Mouse (Mus musculus): Measurements from ENCODE around the gene Crebl2.

DNA sequence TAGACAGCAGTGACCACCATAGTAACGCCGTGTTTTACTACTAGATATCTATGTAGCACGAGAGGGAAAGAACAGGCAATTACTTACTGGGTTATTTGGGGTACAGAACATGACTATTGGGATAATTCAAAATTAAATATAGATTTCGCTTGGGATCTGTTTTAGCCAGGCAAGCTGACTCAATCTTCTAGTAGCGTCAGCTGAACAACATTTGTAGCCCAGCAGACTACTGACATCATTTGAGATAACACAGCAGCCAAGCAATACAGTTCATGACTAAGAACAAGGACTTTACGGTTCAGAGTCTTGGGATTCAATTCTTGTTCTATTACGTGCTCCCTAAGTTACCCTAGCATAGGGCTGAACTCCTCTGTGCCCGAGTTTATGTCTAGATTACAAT lies 56.5 kb downstream of the Crebl2 start:
- no peak for TF ChIP-seq CTCF (IDR thresholded peaks at IDR 0.05; ENCODE audit: low read depth)
- no peak for TF ChIP-seq EP300 (IDR thresholded peaks at IDR 0.05; ENCODE audit: low read depth)
